Mouse (Mus musculus) embryonic facial prominence, embryonic 11.5 days (tissue): ENCODE data around the gene Serpine1. TPM values are rescaled to one million over a fixed set of nuclear protein-coding genes. Genes with fewer than 3 reads are reported as not detected.

Experiments
- ATAC-seq: fragments of 200-750 bp; cut with Nextera tagmentation; replicated peaks from 2 replicates; pipeline ENCODE4 v1.8.0; 2017; ENCODE audit warnings: low read depth; ENCODE audit not compliant: insufficient number of reproducible peaks, low FRiP score, low TSS enrichment
- DNase-seq: peaks from one replicate; pipeline ENCODE4 v3.0.0-alpha.2; 2015; ENCODE audit warnings: low spot score
- H3K27ac ChIP-seq: fragments of 300-500 bp; sonication (generic); replicated peaks from 2 replicates; pipeline ENCODE4 v1.5.1; 2014; ENCODE audit warnings: mild to moderate bottlenecking, low read depth, low read length, control low read depth
- H3K27me3 ChIP-seq: fragments of 300-500 bp; sonication (generic); 2 replicates; pipeline ENCODE4 v1.6.1; 2014; ENCODE audit warnings: mild to moderate bottlenecking, low read length, moderate library complexity, mixed read lengths; ENCODE audit not compliant: control insufficient read depth, insufficient read depth
- H3K36me3 ChIP-seq: fragments of 300-500 bp; sonication (generic); replicated peaks from 2 replicates; pipeline ENCODE4 v1.6.1; 2014; ENCODE audit warnings: low read depth, mild to moderate bottlenecking, low read length, moderate library complexity, mixed read lengths; ENCODE audit not compliant: control insufficient read depth, insufficient read depth
- H3K4me1 ChIP-seq: fragments of 300-500 bp; sonication (generic); 2 replicates; pipeline ENCODE4 v1.6.1; 2014; ENCODE audit warnings: low read length, mixed read lengths; ENCODE audit not compliant: control insufficient read depth, insufficient read depth
- H3K4me2 ChIP-seq: fragments of 300-500 bp; sonication (generic); 2 replicates; pipeline ENCODE4 v1.6.1; 2014; ENCODE audit warnings: low read depth, mild to moderate bottlenecking, control low read depth, low read length, moderate library complexity
- H3K4me3 ChIP-seq: fragments of 300-500 bp; sonication (generic); 2 replicates; pipeline ENCODE4 v1.5.1; 2014; ENCODE audit warnings: low read depth, low read length, control low read depth
- H3K9ac ChIP-seq: fragments of 300-500 bp; sonication (generic); replicated peaks from 2 replicates; pipeline ENCODE4 v1.6.1; 2014; ENCODE audit warnings: mild to moderate bottlenecking, control low read depth, low read length
- H3K9me3 ChIP-seq: fragments of 300-500 bp; sonication (generic); replicated peaks from 2 replicates; pipeline ENCODE4 v1.6.1; 2016; ENCODE audit warnings: mild to moderate bottlenecking, low read length, inconsistent platforms, mixed read lengths; ENCODE audit not compliant: control insufficient read depth
- WGBS: fragments of 180-500 bp; shearing (Covaris S2); extraction: QIAGEN DNeasy Blood & Tissue Kit; methylation state at CpG from one replicate; pipeline ENCODE4 v1.1.7; 2014; 5-methylcytosine and 5-hydroxymethylcytosine counted together
- polyA plus RNA-seq: library from polyadenylated mRNA; unstranded; fragments of >200 nt; fragmentation: Nextera tagmentation; extraction: Ambion mirVana; gene quantifications from 2 replicates; pipeline ENCODE4 v1.2.1, GENCODE M21; 2014

Gene Serpine1
- polyA plus RNA-seq, 1 experiment from 2014 or later = 0.17 TPM

- WGBS = 88% methylated on average over 4 of the region's 5 CpGs
Observed at GRCm38 (mm10) chr5:137111542-137112408, 39.7 kb upstream of the Serpine1 start.

DNA sequence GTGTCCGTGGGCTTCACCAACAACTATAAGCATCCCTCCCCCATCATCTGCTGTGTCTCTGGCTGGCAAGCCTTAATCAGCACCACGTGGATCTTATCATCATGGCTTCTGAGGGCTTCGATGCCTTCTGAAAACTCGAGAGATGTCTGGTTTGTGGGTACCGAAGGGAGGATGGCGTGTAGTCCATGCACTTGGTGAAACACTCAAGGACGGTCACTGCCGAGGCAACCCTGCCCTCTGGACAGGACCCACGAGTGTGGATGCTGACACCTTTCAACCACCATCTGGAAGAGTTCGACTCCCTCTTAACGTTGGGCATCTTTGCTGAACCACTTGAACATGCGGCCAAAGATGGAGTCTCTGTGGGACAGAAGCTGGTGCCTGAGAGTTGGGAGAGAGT lies 38.8 kb upstream of the Serpine1 start:
- ATAC-seq (no peak), DNase-seq (no peak)
- Histone ChIP-seq H3K36me3 (0 out of 2 replicates have a peak, but pooled peaks cover 2% of the 10 kb centered on the region), H3K4me1 (no peaks in the 10 kb centered on the region), H3K9ac (no peak overlapping the region), H3K9me3 (no peaks in the 10 kb centered on the region), H3K4me3 (no peak overlapping the region), H3K4me2 (no peak overlapping the region), H3K27me3 (no peaks in the 10 kb centered on the region), H3K27ac (no peak overlapping the region)
- 91% methylated on average over 12 of the region's 12 CpGs for WGBS

More at GRCm38 (mm10) chr5:137111542-137112408, 39.7 kb upstream of the Serpine1 start:
- Histone ChIP-seq H3K36me3 (0 out of 2 replicates have a peak, but pooled peaks cover 2% of the 10 kb centered on the region), H3K27me3 (no peaks in the 10 kb centered on the region), H3K27ac (no peak overlapping the region), H3K4me3 (no peak overlapping the region), H3K4me2 (no peak overlapping the region), H3K9ac (no peak overlapping the region), H3K4me1 (no peaks in the 10 kb centered on the region), H3K9me3 (no peaks in the 10 kb centered on the region)
- no peak for ATAC-seq
- DNase-seq = no peak

GRCm38 (mm10) chr5:137109941-137110593 lies 38.0 kb upstream of the Serpine1 start:
- no peaks in the 10 kb centered on the region for H3K4me1 ChIP-seq
- ATAC-seq (no peak), DNase-seq (no peak)
- H3K9me3 ChIP-seq = no peaks in the 10 kb centered on the region
- no peak overlapping the region for H3K27ac ChIP-seq
- WGBS = 61% methylated on average over 25 of the region's 25 CpGs
- H3K4me2 ChIP-seq = no peak overlapping the region
- H3K36me3 ChIP-seq = 0 out of 2 replicates have a peak, but pooled peaks cover 2% of the 10 kb centered on the region
- no peaks in the 10 kb centered on the region for H3K27me3 ChIP-seq
- H3K4me3 ChIP-seq = no peak overlapping the region
- no peak overlapping the region for H3K9ac ChIP-seq

- no peak for DNase-seq
- H3K4me1 ChIP-seq = no peaks in the 10 kb centered on the region
- H3K27ac ChIP-seq = no peak overlapping the region
- H3K4me2 ChIP-seq = no peak overlapping the region
- H3K9me3 ChIP-seq = no peaks in the 10 kb centered on the region
- ATAC-seq = no peak
- no peaks in the 10 kb centered on the region for H3K36me3 ChIP-seq
- no peak overlapping the region for H3K9ac ChIP-seq
- no peaks in the 10 kb centered on the region for H3K27me3 ChIP-seq
- 61% methylated on average over 6 of the region's 6 CpGs for WGBS
- no peak overlapping the region for H3K4me3 ChIP-seq
Observed at GRCm38 (mm10) chr5:137108111-137108510, 36.0 kb upstream of the Serpine1 start.

DNA sequence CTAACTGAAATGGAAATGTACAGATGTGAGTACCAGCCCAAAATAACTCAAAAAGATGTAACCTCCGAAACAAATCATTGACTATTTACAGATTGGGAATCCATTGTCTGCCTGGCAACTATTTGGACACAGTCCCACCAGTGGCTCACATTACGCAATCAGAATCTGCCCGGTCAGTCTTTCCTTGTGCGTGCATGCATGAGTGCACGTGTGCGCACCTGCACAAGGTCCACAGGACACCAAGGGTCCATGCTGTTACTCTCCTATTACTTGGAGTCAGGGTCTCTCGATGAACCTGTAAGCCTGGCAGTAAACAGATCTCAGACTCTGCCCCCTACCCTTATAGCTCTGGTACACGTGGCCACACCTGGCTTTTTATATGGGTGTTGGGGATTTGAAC lies 35.6 kb upstream of the Serpine1 start:
- no peaks in the 10 kb centered on the region for H3K36me3 ChIP-seq
- H3K9ac ChIP-seq = no peak overlapping the region
- ATAC-seq (no peak), DNase-seq (no peak)
- H3K4me2 ChIP-seq = no peak overlapping the region
- no peak overlapping the region for H3K27ac ChIP-seq
- 80% methylated on average over 8 of the region's 8 CpGs for WGBS
- H3K4me3 ChIP-seq = no peak overlapping the region
- H3K27me3 ChIP-seq = no peaks in the 10 kb centered on the region
- no peaks in the 10 kb centered on the region for H3K4me1 ChIP-seq
- H3K9me3 ChIP-seq = no peaks in the 10 kb centered on the region

GRCm38 (mm10) chr5:137107024-137107423 lies 35.0 kb upstream of the Serpine1 start:
- Histone ChIP-seq H3K36me3 (no peaks in the 10 kb centered on the region), H3K27ac (no peak overlapping the region), H3K4me1 (no peaks in the 10 kb centered on the region), H3K4me2 (no peak overlapping the region), H3K4me3 (no peak overlapping the region), H3K9me3 (no peaks in the 10 kb centered on the region), H3K27me3 (no peaks in the 10 kb centered on the region), H3K9ac (no peak overlapping the region)
- DNase-seq (peak; percentile 92), ATAC-seq (peak; percentile 14; the same call in 1 of the 2 replicates)
- 9% methylated on average over 6 of the region's 6 CpGs for WGBS

GRCm38 (mm10) chr5:137106434-137106833 lies 34.4 kb upstream of the Serpine1 start:
- H3K27me3 ChIP-seq = no peaks in the 10 kb centered on the region
- no peaks in the 10 kb centered on the region for H3K36me3 ChIP-seq
- no peak overlapping the region for H3K27ac ChIP-seq
- no peaks in the 10 kb centered on the region for H3K9me3 ChIP-seq
- H3K4me3 ChIP-seq = no peak overlapping the region
- H3K9ac ChIP-seq = no peak overlapping the region
- H3K4me1 ChIP-seq = no peaks in the 10 kb centered on the region
- H3K4me2 ChIP-seq = no peak overlapping the region
- DNase-seq = no peak
- ATAC-seq = no peak
- 77% methylated on average over 4 of the region's 4 CpGs for WGBS

DNA sequence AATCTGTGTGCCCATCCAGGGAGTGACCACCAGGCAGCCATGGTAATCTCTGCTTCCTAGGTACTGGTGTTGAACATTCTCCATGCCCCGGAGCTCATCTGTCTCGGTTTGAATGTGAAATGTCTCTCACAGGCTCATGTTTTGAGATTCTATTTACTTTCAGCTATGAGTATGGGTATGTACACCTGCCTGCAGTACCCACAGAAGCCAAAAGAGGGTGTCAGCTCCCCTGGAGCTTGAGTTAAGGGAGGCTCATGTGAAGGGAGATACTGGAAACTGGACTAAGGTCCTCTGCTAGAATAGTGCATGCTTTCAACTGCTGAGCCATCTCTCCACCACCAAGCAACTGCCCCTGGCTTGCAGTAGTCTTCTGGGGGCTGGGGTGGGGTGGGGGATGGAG lies 31.9 kb upstream of the Serpine1 start:
- Histone ChIP-seq H3K27ac (no peak overlapping the region), H3K4me1 (no peaks in the 10 kb centered on the region), H3K9me3 (no peaks in the 10 kb centered on the region), H3K36me3 (no peaks in the 10 kb centered on the region), H3K4me3 (no peak overlapping the region), H3K27me3 (no peaks in the 10 kb centered on the region), H3K4me2 (no peak overlapping the region), H3K9ac (no peak overlapping the region)
- ATAC-seq (no peak), DNase-seq (no peak)
- WGBS = 85% methylated on average over 2 of the region's 2 CpGs
